Mouse (Mus musculus): ENCODE data around the gene Tnni3. TPM values are rescaled to one million over a fixed set of nuclear protein-coding genes. Genes with fewer than 3 reads are reported as not detected.
A peak's percentile ranks its signal among the peaks of the same experiment; 100 is the strongest.

Gene Tnni3
- polyA plus RNA-seq, 1 experiment from 2014 or later, result 3.5 TPM

- Histone ChIP-seq H3K36me3 (ENCODE audit: control insufficient read depth, insufficient read depth, low read length) (peaks cover 13% of the 10 kb centered on the region), H3K4me3 (ENCODE audit: low read depth, low read length) (peak overlapping the region; percentile 43), H3K4me1 (ENCODE audit: control insufficient read depth, insufficient read depth, low read length) (peaks cover 9% of the 10 kb centered on the region; the same call in 1 of the 2 replicates), H3K4me2 (ENCODE audit: low read depth) (peak overlapping the region; percentile 75), H3K27me3 (ENCODE audit: control insufficient read depth, insufficient read depth, low read length) (peaks cover 13% of the 10 kb centered on the region), H3K9me3 (ENCODE audit: control insufficient read depth, low read length) (no peaks in the 10 kb centered on the region), H3K9ac (ENCODE audit: low read length) (peak overlapping the region; percentile 52), H3K27ac (ENCODE audit: low read depth, low read length) (peak overlapping the region; percentile 84)
- DNase-seq (ENCODE audit: low spot score), result peak; percentile 88
- peak; percentile 99 for ATAC-seq (ENCODE audit: insufficient read depth, low FRiP score, low TSS enrichment)
- WGBS, result 0% methylated on average over 39 of the region's 39 CpGs
Observed at GRCm38 (mm10) chr7:4478021-4478795, 45.8 kb downstream of the Tnni3 start.

- Histone ChIP-seq H3K27ac (ENCODE audit: low read depth, low read length) (no peak overlapping the region), H3K9ac (ENCODE audit: low read length) (no peak overlapping the region), H3K27me3 (ENCODE audit: control insufficient read depth, insufficient read depth, low read length) (peaks cover 44% of the 10 kb centered on the region), H3K9me3 (ENCODE audit: control insufficient read depth, low read length) (no peaks in the 10 kb centered on the region), H3K4me2 (ENCODE audit: low read depth) (no peak overlapping the region), H3K36me3 (ENCODE audit: control insufficient read depth, insufficient read depth, low read length) (no peaks in the 10 kb centered on the region), H3K4me1 (ENCODE audit: control insufficient read depth, insufficient read depth, low read length) (peaks cover 6% of the 10 kb centered on the region), H3K4me3 (ENCODE audit: low read depth, low read length) (no peak overlapping the region)
- WGBS, result 5% methylated on average over 19 of the region's 19 CpGs
- DNase-seq (ENCODE audit: low spot score) (no peak), ATAC-seq (ENCODE audit: insufficient read depth, low FRiP score, low TSS enrichment) (no peak)
Observed at GRCm38 (mm10) chr7:4473940-4474339, 50.1 kb downstream of the Tnni3 start.

GRCm38 (mm10) chr7:4471179-4471555 is 52.9 kb downstream of the Tnni3 start:
- ATAC-seq (ENCODE audit: insufficient read depth, low FRiP score, low TSS enrichment), result peak; percentile 85
- peak overlapping the region; percentile 54 for H3K4me2 ChIP-seq (ENCODE audit: low read depth)
- peak; percentile 82 for DNase-seq (ENCODE audit: low spot score)
- no peaks in the 10 kb centered on the region for H3K9me3 ChIP-seq (ENCODE audit: control insufficient read depth, low read length)
- peaks cover 44% of the 10 kb centered on the region for H3K27me3 ChIP-seq (ENCODE audit: control insufficient read depth, insufficient read depth, low read length)
- no peaks in the 10 kb centered on the region for H3K36me3 ChIP-seq (ENCODE audit: control insufficient read depth, insufficient read depth, low read length)
- H3K4me1 ChIP-seq (ENCODE audit: control insufficient read depth, insufficient read depth, low read length), result no peaks in the 10 kb centered on the region; the same call in 1 of the 2 replicates
- under 1% methylated on average over 24 of the region's 24 CpGs for WGBS
- H3K9ac ChIP-seq (ENCODE audit: low read length), result peak overlapping the region; percentile 33; the same call in 1 of the 2 replicates
- peak overlapping the region; percentile 33 for H3K4me3 ChIP-seq (ENCODE audit: low read depth, low read length)
- H3K27ac ChIP-seq (ENCODE audit: low read depth, low read length), result no peak overlapping the region

GRCm38 (mm10) chr7:4470275-4471178 is 53.5 kb downstream of the Tnni3 start:
- peaks cover 44% of the 10 kb centered on the region for H3K27me3 ChIP-seq (ENCODE audit: control insufficient read depth, insufficient read depth, low read length)
- WGBS, result 3% methylated on average over 35 of the region's 35 CpGs

More at GRCm38 (mm10) chr7:4470275-4471178, 53.5 kb downstream of the Tnni3 start:
- ATAC-seq (ENCODE audit: insufficient read depth, low FRiP score, low TSS enrichment) (peak; percentile 63), DNase-seq (ENCODE audit: low spot score) (peak; percentile 76)
- Histone ChIP-seq H3K4me1 (ENCODE audit: control insufficient read depth, insufficient read depth, low read length) (no peaks in the 10 kb centered on the region; the same call in 1 of the 2 replicates), H3K9ac (ENCODE audit: low read length) (peak overlapping the region; percentile 33; the same call in 1 of the 2 replicates), H3K27ac (ENCODE audit: low read depth, low read length) (no peak overlapping the region), H3K36me3 (ENCODE audit: control insufficient read depth, insufficient read depth, low read length) (no peaks in the 10 kb centered on the region), H3K4me2 (ENCODE audit: low read depth) (peak overlapping the region; percentile 54), H3K4me3 (ENCODE audit: low read depth, low read length) (peak overlapping the region; percentile 33), H3K9me3 (ENCODE audit: control insufficient read depth, low read length) (no peaks in the 10 kb centered on the region)

Other genes starting within 250 kb of the Tnni3 start
- not detected in 2 replicates for gene Ncr1, start 186.5 kb downstream of the Tnni3 start, polyA plus RNA-seq (2014; fragmentation: Nextera tagmentation; extraction: Ambion mirVana)
- 0.93 and 0.97 TPM in 2 replicates for gene Gp6, start 126.5 kb downstream of the Tnni3 start, polyA plus RNA-seq (2014; fragmentation: Nextera tagmentation; extraction: Ambion mirVana)
- gene Rdh13, start 78.6 kb downstream of the Tnni3 start, polyA plus RNA-seq (2014; fragmentation: Nextera tagmentation; extraction: Ambion mirVana), result 32.2 and 32.6 TPM in 2 replicates
- 4.6 and 4.7 TPM in 2 replicates for gene Eps8l1, start 63.6 kb downstream of the Tnni3 start, polyA plus RNA-seq (2014; fragmentation: Nextera tagmentation; extraction: Ambion mirVana)
- gene Ppp1r12c, start 22.5 kb downstream of the Tnni3 start, polyA plus RNA-seq (2014; fragmentation: Nextera tagmentation; extraction: Ambion mirVana), result 41.1 and 43.3 TPM in 2 replicates
- gene Tnnt1, start 7.8 kb downstream of the Tnni3 start, polyA plus RNA-seq (2014; fragmentation: Nextera tagmentation; extraction: Ambion mirVana), result 72.7 and 93.7 TPM in 2 replicates
- 0.93 and 0.95 TPM in 2 replicates for gene Dnaaf3, start 8.2 kb upstream of the Tnni3 start, polyA plus RNA-seq (2014; fragmentation: Nextera tagmentation; extraction: Ambion mirVana)
- 9.0 and 10.8 TPM in 2 replicates for gene Syt5, start 23.3 kb upstream of the Tnni3 start, polyA plus RNA-seq (2014; fragmentation: Nextera tagmentation; extraction: Ambion mirVana)
- gene Ptprh, start 79.8 kb upstream of the Tnni3 start, polyA plus RNA-seq (2014; fragmentation: Nextera tagmentation; extraction: Ambion mirVana), result not detected in 2 replicates
- gene Tmem86b, start 107.2 kb upstream of the Tnni3 start, polyA plus RNA-seq (2014; fragmentation: Nextera tagmentation; extraction: Ambion mirVana), result 1.5 and 2.1 TPM in 2 replicates
- gene Ppp6r1, start 134.8 kb upstream of the Tnni3 start, polyA plus RNA-seq (2014; fragmentation: Nextera tagmentation; extraction: Ambion mirVana), result 6.0 and 6.7 TPM in 2 replicates
- gene Hspbp1, start 160.8 kb upstream of the Tnni3 start, polyA plus RNA-seq (2014; fragmentation: Nextera tagmentation; extraction: Ambion mirVana), result 108 and 120 TPM in 2 replicates
- gene Brsk1, start 166.4 kb upstream of the Tnni3 start, polyA plus RNA-seq (2014; fragmentation: Nextera tagmentation; extraction: Ambion mirVana), result 2.7 and 3.4 TPM in 2 replicates
- gene Tmem150b, start 201.0 kb upstream of the Tnni3 start, polyA plus RNA-seq (2014; fragmentation: Nextera tagmentation; extraction: Ambion mirVana), result 0.17 TPM in 1 of 2 replicates, not detected in the other
- 80.6 and 87.0 TPM in 2 replicates for gene Kmt5c, start 215.9 kb upstream of the Tnni3 start, polyA plus RNA-seq (2014; fragmentation: Nextera tagmentation; extraction: Ambion mirVana)
- 23.0 and 27.0 TPM in 2 replicates for gene Cox6b2, start 228.9 kb upstream of the Tnni3 start, polyA plus RNA-seq (2014; fragmentation: Nextera tagmentation; extraction: Ambion mirVana)
- not detected in 2 replicates for gene Fam71e2, start 247.1 kb upstream of the Tnni3 start, polyA plus RNA-seq (2014; fragmentation: Nextera tagmentation; extraction: Ambion mirVana)

All from neural tube, embryonic 11.5 days (tissue).